Mouse (Mus musculus) adrenal gland, adult 8-10 months (tissue): Measurements from ENCODE around the gene Aff1. TPM values are rescaled to one million over a fixed set of nuclear protein-coding genes. Genes with fewer than 3 reads are reported as not detected.

ENCODE experiments used
- DNase-seq: peaks from one replicate; pipeline ENCODE4 v3.0.0; 2022
- total RNA-seq, 4 experiments: library from RNA; stranded (reverse); gene quantifications; 2 replicates each; pipeline ENCODE4 v1.2.4; 2022

The Aff1 gene
- total RNA-seq, 4 experiments from 2014 or later, result 44.1 to 57.5 (median 51.0) TPM

DNA sequence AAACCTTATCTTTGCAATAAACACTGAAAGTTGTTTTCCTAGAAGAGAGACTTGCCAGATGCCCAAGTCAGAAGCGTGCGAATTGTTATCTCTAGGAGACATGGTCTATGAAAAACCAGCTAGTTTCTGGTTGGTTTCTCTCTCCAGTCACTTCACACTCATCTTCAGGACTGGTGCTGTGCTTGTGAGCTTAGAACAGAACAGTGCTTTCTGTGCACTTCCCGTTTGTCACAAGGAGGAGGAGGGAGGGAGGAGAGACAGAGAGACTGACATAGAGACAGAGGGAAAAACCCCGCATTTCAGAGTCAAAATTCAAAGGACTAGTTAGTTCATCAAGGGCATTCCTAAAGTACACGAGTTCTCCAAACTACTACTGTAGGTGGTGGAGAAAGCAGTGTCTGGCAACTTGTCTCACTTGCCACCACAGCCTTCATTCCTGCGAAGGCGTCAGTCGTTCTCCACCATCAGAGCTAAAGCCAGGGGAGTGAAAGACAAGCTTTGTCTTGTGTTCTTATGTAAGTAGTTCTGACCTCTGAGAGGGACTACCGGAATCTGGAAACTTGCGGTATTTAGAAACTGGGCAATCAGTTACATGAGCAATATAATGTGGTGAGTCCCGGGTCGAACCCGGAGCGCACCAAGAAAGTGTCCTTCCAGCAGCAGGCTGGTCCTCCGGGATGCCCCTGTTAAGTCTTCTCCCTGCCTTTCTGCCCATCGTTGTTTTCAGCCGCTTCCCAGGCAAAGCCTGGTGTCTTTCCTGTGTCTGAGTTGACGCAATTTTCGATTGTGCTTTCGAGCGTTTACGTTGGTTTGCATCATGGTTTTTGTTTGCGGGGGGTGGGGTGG lies 60.7 kb downstream of the Aff1 start:
- peak; percentile 54 for DNase-seq

DNA sequence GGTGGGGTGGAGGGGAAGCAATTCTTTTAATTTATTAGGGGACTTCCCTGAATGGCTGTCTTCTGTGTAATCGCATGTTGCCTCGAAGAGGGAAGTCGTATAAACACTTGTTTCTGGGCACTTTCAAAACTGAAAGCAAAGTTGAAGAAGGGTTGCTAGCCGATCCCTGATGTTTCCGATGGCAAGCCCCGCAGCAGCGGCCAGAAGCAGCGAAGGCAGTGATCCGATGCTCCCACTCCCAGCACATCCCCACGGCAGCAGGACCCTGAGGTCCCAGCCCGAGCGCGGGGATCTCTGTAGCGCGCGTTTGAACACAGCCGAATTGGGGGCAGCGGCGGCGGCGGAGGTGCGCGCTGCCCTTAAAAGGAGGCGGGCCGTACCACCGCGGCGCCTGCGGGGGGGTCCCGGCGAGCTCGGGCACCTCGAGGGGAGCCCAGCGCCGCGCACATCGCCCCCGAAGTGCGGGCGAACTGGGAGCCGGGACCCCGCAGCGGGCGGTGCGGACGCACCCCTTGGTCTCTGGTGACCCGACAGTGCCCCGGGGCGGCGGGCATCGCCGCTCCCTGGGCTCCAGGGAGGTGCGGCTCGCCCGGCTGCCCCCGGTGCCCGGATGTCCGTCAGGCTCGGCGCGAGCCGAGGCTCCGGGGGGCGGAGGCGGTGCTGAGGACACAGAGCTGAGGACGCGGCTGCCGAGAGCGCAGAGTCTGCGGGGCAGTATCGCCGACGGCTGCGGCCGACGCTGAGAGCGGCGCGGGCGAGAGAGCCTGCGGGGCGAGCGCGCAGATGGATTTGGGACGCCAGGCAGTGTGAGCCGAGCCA lies 61.5 kb downstream of the Aff1 start:
- peak; percentile 78 for DNase-seq

DNA sequence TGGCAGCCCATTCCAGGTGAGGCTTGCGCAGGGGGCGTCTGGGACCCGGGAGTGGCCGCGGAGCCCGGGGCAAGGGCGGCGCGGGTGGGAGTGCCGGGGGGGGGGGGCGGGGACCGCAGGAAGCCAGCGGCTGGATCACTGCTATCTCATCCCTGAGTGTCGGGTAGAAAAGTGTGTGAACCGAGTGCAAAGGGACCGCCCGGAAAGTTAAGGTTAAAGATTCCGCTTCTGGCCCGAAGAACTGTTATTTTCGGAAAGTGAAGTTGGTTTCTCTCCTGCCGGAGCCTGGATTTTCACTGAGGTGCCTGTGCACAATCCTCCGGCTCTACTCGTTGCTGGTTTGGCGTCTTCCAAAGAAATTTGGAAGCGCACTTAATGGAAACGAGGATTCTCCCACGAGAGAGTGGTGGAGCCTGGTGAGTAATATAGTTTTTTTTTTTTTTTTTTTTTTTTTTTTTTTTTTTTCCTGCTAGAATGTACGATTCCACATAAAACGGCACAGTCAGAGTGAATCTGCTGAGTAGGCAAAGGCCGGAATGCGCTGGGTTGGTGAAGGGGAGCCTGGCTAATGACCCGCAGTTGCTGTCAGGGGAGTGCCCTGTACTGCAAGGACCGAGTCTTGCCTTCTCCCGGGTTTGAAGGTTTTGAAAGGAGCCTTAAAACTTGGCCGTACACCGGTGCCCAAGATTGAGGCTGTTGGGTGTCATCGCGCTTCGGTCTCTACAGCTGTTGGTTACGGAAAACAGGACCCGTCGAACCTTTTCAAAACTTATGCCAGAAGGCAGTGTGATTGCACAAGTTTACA lies 62.4 kb downstream of the Aff1 start:
- DNase-seq, result peak; percentile 52

DNA sequence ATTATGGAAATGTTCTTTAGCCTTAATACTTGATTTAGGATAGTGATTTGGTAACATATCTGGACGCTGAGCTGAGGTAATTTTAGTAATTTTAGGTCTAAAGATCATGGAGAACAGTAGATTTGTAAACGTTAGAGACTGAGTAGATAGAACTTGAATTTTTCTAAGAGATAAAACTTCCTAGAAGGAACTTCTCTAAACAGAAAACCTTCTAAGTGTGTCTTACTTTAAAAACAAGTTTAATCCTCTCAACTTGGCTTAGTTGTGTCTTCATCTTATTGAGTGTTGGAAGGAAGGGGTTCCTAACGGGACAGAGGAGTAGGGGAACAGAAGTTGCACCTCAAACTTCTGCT lies 62.9 kb downstream of the Aff1 start:
- DNase-seq, result no peak

DNA sequence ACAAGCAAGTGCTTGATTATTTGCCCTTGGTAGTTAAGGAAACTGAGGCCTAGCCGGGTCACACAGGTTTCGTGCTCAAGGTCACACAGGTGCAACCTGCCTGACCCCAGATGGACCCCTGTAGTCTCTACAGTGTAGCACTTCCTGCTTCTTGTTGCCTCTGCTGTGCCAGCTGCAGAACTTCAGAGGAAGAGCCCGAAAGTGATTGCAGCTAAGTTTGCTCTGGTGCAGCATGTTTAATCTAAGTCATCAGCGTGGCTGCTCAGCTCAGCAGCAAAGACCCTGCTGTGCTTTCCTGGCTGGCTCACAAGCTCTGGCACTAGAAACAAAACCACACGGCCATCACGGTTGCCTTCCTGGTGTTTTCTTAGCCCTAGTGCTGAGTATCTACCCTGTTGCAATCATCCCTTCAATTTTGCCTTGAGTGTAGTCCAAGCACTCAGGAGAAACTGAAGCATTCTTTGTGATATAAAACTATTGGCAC lies 64.1 kb downstream of the Aff1 start:
- DNase-seq, result no peak

DNA sequence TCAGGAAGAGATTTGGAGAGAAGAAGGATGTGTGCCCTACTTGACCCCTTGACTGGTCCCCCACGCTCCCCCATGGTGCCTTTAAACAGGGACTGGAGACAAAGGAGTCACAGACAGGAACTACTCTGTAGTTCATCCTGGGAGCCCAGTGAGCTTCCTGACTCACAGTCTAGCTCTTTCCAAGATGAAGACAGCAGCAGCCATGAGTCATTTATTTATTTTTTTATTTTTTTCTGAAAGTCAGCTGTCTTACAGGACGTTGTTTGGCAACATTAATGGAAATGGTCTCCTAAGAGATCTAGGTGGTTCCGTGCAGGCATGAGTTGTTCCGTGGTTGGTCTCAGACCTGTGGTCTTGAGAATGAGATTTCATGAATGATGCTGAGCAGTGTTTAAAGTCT lies 66.3 kb downstream of the Aff1 start:
- no peak for DNase-seq

DNA sequence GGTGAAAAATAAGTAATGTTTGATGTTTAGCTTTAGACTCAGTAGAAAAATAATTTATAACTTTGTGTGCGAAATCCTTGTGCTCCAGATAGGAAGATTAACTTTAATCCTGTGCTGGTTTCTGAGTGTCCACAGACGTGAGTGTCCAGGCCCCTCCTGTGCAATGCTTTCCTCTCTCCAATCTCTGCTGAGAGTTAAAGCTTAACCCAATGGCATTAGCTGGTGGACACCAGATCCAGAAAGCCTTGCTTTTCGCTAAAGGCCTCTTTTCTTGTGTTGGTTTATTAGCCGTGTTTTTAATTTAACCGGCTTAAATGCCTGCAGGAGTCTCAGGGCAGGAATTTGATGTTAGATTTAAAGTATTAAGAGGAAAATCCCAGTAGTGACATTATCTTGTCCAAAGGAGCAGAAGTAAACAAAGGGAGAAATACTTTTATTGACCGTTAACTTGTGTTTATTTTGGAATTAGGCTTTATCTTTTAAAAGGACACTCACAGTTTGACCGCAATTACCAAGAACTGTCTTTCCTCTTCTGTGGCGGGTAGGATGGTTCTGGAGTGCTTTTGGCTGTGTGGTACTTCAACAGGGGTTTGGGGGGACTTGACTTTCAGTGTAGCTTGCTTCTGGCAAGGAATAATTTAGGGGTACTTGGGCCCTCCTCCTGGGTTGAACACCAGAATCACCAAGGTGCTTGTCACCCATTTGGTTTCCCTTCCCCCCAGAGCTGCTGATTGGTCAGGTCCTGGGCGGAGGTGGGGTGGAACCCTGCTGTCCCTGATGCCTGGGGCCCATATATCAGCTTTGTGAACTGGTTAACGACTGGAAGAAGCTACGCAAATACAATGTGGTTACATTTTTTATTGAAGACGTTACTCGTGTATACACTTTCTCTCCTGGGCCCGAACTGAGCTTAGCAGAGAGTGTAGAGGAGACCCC lies 67.6 kb downstream of the Aff1 start:
- no peak for DNase-seq

DNA sequence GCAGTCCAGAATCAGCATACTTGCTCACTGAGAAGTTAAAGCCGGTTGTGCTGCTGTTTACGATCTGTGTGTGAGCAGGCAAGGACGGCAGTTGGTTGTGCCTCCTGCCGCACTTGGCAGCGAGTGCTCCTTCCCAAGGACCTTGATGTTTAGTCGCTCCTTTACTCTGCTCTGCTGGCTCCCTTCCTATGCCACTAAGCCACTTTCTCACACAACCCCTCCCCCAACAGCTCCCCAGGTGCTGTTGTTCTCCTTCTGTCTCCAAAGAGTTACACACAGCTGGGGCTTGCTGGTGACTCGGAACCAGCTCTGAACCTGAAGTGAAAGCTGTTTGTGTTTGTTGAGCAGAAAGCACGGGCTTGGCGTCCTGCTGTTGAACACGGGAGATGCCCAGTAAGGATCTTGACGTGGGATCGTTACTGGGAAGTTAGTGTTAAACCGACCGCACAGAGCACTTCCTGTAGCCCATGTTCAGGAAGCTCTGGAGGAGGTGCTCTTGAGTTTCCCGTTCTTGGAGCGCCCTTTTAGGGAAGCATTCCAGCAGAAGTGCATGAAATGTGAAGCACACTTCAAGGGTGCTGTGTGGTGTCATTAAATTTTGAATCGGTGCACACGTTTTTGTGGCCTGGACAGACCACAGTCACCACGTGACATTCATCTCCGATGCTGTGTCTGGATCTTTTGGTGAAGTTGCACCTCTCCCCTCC lies 68.4 kb downstream of the Aff1 start:
- peak; percentile 68 for DNase-seq

DNA sequence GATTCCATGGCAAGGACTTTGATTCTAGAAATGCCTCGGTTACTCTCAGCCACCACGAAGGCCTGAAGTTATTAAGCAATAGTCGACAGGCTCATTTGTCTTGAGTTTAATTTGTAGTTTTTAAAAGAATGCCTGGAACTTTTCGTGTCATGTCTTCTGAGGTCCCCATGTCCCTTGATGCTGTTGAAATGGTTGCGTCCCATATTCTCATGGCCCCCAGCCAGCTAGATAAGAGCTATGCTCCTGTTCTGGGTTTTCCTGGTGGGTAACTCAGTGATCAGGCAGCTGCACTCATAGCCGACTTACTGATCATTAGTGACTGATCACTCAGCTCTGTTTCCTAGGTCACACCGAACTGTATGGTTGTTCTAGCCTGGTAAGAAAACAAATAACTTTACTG lies 69.6 kb downstream of the Aff1 start:
- DNase-seq, result no peak

DNA sequence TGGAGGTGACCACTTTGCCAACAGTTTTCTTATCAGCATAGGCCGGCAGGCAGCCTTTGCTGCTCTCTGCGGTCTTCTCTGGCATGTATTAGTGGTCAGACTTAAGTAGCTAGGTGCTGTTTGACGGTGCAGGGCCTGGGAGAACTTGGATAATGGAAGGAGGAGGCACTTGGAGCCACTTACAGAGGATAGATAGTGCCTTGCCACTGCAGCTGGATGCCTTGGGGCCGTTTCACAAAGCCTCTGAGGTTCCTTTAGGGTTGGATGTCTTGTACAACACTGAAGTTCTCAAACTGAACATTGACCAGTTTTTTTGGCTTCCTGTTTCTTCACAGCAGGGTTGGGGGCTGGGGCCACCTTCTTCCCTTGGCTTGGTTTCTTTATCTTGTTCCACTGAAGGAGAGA lies 70.7 kb downstream of the Aff1 start:
- DNase-seq, result no peak

DNA sequence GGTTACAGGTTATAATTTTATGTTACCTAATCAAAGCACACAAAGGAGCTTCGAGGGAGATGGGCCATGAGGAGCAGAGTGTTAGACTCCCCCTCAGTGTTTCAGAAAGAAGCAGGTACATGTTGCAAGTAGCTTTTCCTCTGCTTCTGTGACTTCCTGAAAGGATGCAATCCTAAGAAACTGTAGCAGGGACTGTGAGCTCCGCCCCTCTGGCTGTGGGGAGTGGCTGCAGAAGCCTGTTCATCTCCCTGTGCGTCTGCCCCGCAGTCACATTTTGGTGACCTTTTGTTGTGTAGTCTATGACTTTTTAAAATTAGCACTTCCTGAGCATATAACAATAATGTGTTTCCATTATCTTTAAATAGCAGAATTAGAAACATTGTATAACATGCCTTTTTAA lies 73.2 kb downstream of the Aff1 start:
- DNase-seq, result no peak

DNA sequence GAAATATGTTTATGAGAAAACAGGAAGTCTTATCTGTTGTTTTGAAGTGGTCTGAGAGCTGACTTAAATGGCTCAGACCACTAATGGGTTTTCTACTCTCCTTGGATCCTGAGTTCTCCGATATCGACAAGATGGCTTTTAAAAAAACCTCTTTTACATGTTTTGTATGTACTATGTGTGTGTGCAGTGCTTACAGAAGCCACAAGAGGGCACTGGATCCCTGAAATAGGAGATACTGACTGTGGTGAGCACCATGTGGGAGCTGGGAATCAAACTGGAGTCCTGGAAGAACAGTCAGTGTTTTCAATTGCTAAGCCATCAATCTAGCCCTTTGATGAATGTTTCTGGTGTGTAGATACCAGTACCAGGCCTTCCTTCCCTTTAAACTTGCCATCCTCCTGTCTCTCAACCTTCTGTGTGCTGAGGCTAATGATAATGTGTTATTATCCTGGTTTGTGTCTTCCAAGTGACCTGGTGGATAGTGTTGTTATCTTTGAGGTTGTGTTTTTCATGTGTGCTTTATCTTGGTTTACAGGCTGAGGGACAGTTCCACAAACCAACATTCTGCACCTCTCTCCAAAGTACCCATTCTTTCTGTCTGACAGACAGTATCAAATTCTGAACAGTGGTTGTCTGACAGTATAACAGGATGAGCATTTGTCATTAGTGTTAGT lies 73.7 kb downstream of the Aff1 start:
- no peak for DNase-seq

DNA sequence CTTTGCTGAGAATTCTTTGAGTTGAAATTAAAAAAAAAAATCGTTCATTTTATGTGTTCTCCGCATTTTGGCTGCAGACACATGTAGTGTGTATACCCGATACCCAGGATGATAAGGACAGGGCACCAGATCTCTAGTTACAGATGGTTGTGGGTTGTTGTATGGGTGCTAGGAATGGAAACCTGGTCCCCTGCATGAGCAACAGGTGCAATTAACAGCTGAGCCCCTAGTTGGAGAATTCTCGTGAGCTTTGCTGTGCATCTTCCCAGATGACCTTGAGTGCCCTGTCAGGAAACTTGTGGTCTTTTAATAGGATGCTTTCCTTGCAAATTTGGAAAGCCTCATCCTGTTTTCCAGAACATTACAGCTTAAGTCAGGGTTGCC lies 74.2 kb downstream of the Aff1 start:
- DNase-seq, result no peak

DNA sequence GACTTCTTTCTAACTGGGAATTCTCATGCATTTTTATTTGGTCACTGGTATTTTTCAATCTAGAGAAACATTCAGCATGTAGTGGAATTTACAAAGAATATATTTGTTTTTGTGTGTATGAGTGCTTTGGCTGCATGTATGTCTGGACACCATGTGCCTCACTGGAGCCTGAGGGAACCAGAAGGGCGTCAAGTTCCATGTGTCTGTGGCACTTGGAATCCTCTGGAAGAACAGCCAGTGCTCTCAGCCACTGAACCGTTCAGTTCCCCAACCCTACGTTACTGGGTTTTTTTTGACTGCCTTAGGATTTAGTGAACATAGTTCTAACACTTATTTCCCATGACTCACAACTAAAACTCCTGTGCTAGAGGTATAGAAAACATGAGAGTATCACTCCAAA lies 76.8 kb downstream of the Aff1 start:
- no peak for DNase-seq

DNA sequence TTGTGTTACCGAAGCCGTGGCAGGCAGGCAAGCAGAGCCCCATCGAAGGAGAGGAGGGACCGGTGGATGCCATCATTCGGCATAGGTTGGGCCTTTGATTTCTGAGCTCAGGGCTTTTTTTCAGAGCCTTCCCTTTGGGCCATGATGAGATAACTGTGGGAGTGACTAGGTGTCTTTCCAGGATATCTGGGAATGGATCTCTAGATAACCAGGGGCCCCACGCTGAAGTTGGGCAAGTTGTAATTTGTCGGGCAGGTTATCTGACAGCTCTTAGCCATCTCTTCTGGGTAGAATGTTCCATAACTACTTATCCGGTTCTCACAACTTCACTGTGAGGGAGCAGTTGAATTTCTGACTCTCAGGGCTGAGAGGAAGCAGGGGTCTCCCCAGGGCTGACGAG lies 77.5 kb downstream of the Aff1 start:
- no peak for DNase-seq

DNA sequence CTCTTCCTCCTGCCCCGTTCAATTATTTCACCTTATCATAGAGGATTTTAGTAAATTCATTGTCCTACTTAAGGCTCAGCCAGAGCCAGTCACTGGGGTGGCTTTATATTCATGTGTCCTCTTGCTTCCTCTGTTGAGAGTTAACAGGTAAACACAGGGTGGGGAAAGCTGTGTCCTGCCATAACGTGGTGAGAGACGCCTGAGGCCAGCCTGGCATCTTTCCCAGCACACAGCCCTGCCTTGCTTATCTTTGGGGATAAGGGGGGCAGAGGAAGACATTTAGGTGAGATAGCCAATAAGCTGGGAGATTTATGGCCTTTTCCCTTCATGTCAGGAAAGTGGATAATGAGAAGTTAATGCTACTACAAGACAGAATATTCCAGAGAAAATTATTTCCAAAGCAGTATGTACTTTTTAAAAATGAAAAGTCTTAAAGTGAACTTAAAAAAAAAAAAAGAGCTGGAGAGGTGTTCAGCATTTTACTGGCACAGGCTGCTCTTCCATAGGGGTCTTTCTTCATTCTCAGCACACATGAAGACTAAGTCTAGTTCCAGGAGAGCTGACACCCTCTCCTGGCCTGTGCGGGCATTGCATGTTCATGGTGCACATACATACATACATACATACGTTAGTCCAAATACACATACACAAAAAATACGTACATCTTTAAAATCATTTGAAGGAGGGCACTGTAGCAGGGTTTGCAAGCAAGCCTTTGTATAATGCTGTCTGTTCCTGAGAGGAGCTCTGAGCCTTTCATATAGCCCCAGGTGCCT lies 78.5 kb downstream of the Aff1 start:
- DNase-seq, result no peak

DNA sequence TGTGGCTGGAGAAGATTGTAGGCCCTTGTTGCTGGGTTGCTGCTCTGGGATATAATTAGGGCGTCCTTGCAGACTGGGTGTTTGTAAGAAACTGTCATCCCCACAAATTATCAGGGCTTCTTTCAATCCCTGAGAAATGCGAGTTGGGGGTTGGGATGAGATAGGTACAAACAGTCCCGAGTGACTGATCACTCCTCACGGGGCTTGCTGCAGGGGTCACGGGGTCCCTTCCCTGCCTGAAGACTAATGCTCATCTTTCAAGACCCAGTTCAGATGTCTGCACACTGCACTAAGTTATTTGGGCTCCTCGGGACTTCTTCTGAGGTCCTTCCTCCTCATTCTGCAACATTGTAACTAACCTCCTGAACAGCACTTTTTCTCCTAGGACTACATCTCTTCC lies 79.2 kb downstream of the Aff1 start:
- no peak for DNase-seq

DNA sequence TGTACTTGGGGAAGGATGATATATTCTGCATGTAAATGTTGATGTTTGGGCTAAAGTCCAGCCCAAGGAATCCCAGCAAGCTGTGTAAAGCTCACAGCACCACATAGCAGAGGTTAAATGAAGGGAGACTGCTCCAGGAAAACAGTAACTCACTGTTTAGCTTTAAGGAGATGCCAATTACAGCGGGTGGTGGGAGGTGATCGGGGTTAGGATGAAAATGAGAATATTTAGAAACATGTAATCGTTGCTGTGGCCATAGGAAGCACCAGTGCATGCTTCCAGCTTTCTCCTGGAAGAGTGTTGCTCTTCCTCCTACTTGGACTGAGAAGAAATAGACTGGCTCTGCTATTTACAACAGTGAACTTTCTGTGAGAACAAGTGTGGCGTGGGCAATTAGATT lies 80.1 kb downstream of the Aff1 start:
- no peak for DNase-seq

DNA sequence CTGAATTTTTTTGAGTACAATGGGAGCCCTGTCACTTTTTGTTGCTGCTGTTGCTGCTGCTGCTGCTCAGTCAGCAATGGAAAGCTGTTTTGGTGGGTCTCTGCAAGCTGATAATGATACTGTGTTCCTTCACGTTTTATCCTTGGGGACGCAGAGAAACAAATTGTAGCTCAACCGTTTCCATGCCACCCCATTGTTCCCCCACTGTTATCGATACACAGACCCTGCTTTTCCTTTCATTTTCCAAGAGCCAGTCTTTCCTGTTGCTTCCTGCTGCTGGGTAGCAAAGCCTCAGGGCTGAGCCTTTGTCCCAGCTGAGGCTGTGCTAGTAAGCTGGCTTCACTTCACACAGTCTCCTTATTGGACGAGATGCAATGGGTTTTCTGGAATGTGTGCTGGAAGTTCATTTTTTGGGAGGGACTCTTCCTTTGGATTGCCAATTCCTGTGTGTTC lies 81.0 kb downstream of the Aff1 start:
- no peak for DNase-seq
